Mouse (Mus musculus): ENCODE data around the gene Dhx30.

The Dhx30 gene

GRCm38 (mm10) chr9:110045763-110046377 is 71.8 kb downstream of the Dhx30 start:
- DNase-seq (ENCODE audit: low spot score): no peak

- no peak for DNase-seq (ENCODE audit: low spot score)
Observed at GRCm38 (mm10) chr9:110044373-110044772, 73.3 kb downstream of the Dhx30 start.

GRCm38 (mm10) chr9:110038485-110038884 is 79.1 kb downstream of the Dhx30 start:
- no peak for DNase-seq (ENCODE audit: low spot score)

GRCm38 (mm10) chr9:110037895-110038294 is 79.7 kb downstream of the Dhx30 start:
- DNase-seq (ENCODE audit: low spot score): no peak

GRCm38 (mm10) chr9:110035091-110035490 is 82.5 kb downstream of the Dhx30 start:
- no peak for DNase-seq (ENCODE audit: low spot score)
